Mouse (Mus musculus) cerebellum, adult 11-12 months (tissue): ENCODE results near the gene Vav3.

ENCODE experiments used
- DNase-seq: peaks from one replicate; pipeline ENCODE4 v3.0.0; 2022

The Vav3 gene

DNA sequence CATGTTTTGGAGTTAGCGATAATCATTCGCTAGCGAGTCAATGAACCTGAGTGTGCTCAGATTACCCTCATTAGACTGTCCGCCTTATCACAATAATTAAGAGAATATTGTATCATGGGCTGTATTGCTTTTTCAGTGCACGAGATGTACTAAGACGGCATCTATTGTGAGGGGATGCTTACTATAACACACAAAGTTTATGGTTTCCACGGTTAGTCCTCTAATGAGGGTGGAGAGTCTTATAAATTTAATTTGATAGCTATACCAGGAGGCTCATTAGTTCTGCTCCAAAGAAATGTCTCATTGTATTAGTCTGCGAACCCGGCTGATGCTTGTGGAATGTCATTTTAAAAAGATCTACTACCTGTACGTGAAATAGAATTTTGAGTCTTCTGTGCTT is 175.9 kb downstream of the Vav3 start:
- no peak for DNase-seq

DNA sequence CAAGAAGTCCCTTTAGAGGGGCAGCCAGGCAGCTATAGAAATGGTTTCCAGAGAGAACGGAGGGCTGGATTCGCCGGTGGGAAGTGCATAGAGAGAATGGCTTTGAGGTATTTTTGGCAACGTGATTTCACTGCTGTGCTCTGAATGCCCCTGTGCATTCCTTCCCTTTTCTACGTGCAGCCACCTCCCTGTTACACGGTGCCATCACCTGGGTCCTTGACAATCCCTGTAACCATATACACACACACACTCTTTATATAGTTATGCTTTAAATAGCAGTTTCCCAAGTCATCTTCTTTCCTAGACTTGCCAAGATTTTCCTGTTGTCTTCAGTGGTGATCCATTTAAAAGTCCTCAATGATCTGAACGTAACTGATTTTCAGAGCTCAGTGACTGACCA is 181.7 kb downstream of the Vav3 start:
- DNase-seq: no peak

DNA sequence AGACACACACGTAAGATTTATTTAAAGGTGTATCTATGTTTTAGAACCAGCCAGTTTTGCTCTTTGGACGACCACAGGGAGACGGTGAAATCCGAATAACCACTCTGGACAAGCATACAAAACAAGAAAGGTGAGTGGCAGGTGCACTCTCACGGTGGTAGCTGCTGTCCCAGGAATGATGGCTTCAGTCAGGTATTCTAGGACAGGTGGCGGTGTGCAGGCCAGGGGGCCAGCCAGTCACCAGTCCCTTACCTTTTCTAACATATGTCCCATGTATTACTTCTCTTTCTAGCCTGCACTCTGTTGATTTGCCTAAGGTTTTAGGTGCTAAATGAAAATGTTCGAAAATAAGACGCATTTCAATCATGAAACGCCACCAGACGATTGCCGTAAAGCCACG is 185.4 kb downstream of the Vav3 start:
- DNase-seq: no peak

DNA sequence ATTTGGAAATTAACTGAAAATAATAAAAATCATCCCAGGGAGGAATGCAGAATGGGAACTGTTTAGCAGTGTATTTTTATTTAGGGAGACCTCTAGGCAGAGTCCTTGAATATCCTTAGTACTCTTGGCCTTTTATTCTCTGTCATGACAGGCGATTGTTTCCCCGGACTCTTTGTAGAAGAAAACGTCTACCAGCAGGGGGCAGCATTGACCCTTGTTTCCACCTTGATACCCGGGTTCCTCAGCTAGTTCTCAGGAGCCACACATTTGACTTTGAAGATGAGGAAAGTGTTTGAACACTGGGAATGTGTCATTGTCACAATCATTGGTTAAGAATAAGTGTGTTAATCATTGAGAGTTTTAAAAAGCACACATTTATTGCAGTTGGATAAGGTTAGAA is 185.8 kb downstream of the Vav3 start:
- peak; percentile 58 for DNase-seq

DNA sequence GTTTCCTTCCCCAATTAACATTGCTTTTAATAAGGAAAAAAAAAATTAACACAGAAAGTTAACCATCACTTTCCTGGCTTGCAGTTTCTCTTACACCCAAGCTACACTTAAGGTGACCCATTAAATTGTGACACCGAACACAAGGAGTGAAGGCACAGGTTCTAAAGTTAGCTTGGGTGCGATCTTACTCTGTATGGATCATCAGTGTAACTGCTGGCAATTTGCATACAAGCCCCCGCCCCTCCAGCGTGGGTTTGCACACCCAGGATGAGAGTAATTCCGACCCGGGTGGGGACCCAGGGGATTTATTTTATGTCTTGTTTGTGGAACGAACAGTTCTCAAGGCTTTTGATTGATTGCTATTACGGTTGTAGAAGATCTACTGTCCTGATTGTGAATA is 186.2 kb downstream of the Vav3 start:
- no peak for DNase-seq

DNA sequence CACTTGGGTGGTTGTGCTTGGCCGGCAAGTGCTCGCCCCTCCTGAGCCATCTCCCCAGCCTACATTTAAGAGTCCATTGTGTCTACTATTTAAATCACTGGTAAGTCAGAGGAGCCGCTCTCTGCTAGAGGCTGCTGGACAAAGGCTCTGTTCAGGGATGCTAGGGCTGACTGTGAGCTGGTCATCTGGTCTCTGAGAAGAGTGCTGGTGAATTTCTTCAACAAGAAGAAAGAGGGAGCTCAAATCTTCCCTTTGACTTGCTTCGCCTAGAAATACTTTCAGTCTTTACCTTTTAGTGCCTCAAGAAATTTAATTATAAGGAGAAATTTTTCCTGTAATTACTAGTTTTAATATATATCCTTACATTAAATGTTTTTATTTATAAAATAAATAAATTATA is 188.2 kb downstream of the Vav3 start:
- DNase-seq: no peak

DNA sequence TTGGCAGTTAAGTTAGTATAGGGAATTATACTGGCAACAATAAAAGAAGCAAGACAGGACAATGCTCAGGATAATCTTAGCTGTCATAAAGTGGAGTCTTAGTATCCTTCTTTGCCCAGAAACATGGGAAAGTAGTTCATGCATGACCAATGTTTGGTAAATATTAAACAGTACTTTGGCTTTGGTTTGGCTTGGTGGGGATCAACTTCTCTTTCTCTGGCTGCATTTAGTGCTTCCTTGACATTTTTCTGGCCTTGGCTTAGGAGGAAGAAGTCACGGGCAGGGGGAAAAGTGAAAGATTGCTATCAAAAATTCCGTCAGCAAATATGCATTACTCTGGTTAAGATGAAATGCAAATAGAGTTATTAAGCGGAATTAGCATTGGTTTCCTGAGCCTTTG is 197.2 kb downstream of the Vav3 start:
- DNase-seq: no peak

DNA sequence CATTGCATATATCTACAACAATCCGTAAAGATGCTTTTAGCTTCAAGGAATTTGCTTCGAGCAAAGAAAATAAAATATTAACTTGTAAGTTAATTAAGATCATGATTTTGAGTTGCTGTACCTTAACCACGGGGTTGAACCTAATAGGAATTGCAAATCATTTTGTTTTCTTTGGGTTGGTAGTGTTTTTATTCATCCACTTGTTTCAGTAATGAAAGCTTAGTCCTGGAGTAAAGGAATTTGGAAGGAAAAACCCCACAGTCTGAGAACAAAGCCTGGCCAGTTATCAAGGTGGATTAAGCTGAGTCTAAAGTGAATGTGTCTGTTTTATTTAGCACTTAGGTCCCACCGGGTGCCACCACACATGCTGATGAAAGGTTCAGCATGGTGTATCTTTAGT is 199.6 kb downstream of the Vav3 start:
- no peak for DNase-seq

DNA sequence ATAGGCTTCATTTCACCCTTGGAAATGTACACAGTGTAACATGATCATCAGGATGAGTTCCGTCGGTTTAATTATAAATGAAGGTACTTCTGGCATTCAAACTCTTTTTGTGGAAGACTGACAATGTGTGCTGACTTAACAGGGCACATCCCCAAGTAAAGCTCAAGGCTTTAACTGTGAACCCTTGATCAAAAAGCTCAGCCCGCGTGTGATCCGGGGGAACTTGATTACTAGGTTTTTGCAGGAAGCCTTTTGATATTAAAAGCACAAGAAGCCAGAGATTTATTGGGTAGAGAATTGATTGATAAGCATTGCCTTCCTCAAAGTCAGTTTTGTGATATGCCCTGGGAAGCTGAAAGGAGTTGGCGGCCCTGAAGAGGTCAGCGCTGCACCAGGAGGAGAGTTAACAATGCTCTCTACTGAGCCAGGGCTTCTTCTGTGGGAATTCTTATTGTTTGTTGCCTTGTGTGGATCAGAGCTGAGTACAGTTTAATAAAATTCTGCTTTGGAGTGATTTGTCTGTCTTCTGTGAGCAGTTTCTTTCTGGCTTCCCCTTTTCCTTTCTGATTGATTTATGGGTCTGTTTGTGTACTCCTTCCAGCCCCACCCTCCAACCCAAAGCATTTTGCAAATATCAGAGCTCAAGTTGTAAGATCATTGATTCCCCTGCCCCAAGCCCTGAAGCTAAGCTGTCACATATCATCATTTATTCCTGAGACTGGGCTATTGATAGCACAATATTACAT is 204.2 kb downstream of the Vav3 start:
- no peak for DNase-seq

DNA sequence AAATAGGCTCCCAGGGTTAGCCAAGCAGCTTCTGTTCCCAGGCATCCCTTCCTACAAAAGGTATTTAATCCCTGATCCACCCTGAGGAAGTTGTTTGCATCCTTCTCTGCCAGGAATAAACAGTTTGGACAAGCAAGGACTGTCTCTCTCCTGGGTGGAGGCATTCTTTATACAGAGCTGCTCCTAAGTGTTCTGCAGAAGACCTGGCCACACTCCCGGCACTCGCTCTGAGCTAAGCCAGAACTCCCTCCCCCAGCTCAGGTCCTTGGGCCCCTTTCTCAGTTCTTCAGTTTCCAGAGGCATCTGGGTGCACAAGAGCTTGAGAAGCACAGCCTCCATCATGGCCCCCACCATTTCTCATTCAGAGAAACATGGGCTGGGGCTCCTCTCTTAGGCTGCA is 216.9 kb downstream of the Vav3 start:
- no peak for DNase-seq

DNA sequence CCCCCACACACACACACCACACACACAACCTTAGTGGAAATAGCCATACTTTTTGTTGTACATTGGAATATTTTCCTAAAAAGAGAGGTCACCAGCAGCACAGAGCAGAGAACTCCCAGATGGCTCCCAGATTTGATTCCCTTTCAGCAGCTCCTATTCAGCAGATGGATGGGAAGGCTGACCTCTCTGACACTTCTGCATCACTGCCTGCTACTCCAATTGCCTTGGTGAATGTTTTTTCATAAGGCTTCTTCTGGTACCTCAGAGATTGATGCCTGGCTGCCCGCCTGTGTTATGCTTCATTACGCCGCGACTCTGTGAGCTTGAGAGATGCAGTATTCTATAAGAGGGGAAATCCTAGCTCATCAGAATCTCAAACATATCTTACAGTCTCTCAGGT is 220.8 kb downstream of the Vav3 start:
- DNase-seq: no peak

DNA sequence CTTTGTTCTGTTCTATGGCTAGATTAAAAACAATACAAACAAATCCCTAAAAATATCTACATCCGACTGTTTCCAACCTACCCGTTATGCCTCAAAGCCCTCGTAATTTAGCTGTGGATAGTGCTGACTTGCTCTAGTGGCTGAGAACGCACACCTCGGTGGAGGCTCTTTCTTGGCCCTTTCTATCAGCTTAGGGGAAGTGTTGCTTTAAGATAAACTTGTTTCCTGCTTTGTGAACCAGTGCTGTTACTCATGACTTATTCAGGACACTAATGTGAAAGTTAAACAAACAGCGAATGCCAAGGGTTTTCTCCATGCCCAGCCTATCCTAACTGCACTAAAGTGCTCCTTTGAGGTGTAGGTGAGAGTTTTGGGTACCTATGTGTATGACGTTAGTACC is 221.3 kb downstream of the Vav3 start:
- no peak for DNase-seq

DNA sequence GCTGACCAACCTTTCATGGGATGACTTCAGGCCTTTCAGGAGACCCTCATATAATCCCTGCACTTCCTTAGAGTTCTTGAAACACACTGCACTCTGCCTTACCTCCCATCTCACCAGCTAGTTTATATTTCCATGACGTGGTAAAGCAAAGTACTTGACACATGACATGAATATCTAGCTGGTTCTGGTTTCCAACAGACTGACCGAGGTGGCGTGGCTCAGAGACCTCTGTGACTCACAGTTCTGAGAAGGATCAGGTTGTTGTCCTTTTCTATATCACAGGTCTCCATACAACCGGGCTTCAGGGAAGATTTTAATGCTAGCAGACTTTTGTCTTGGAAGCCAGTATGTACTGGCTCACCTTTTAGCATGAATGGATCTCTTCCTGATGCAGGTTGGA is 221.8 kb downstream of the Vav3 start:
- no peak for DNase-seq

DNA sequence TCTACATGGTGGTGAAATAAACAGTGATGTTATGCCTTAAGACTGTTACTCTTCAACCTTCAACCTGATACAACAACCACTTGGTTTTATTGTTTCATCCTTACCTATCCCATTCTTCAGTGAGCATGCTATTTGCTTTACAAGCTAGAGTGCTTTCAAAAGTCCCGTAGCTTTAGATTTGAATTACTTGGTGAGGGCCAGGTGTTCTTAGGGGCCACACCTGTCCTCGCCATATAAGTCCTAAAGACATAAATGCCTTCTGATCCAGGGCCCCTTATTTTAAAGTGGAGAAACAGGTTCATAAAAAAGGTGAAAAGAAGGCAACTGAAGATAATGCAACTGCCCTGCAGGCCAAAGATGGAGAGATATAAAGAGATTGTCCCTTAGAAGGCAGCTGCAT is 224.0 kb downstream of the Vav3 start:
- no peak for DNase-seq

DNA sequence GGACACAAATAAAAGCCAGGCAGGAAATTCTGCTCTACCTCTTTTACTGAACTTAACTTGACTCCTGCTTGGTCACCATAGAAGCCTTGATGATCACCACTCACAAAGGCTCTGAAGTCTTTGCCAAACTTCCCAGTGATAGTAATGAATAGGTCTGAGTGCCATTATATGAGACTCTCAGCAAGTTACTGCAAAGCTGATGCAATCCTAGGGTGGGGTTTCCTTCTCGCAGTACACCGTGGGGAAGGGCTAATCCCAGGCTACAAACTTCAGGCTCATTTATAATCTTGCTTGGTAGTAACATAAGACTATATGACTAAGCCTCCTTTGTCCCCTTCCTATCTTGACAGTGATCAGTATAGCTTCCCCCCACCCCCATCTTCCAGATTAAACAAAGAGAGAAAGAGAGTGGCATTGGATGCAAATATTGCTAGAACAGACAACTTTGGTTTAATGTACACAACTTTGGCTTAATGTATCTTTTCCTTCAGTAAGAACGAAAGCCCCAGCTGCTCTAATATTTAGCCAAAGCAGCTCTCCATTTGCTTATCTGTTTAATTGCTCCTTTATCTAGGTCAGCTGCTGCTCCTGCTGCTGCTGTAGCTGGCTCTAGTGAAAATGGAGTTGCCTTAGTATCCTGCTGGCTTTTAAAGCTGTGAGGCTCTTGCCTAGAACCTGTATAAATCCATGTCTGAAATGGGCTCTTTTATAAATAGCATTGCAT is 228.3 kb downstream of the Vav3 start:
- no peak for DNase-seq

DNA sequence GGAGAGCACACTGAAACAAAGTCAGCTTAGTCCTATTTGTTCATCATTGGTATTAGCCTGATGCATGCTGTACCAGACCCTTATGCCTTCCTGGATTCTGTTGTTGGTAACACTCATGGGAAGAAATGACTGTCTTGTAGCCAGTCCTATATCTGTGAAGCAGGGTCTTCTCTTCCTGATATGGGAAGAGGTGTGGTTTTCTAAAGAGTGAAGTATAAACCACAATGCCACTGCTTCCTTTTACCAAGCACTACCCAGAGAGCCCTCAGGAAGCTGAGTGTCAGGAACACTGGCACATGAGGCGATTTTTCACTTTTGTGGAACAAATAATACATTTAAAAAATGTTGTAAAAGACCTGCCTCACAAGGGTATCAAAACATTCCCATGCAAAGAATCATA is 231.0 kb downstream of the Vav3 start:
- no peak for DNase-seq

DNA sequence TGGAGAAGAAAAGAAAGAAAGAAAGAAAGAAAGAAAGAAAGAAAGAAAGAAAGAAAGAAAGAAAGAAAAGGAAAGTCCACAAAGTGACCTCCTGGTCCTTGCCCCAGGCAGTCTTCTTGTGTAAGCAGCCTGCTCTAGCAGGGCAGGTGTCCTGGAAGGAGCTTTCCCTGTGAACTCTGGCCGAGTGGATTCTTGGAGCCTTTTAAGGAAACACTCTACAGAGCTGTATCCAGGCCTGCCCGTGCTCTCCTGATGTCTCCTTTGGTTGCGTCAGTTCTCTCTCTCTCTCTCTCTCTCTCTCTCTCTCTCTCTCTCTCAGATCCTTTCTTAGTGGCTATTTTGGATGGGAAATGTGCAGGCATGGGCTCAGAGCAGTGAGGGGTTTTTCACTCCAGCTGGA is 232.4 kb downstream of the Vav3 start:
- DNase-seq: no peak

DNA sequence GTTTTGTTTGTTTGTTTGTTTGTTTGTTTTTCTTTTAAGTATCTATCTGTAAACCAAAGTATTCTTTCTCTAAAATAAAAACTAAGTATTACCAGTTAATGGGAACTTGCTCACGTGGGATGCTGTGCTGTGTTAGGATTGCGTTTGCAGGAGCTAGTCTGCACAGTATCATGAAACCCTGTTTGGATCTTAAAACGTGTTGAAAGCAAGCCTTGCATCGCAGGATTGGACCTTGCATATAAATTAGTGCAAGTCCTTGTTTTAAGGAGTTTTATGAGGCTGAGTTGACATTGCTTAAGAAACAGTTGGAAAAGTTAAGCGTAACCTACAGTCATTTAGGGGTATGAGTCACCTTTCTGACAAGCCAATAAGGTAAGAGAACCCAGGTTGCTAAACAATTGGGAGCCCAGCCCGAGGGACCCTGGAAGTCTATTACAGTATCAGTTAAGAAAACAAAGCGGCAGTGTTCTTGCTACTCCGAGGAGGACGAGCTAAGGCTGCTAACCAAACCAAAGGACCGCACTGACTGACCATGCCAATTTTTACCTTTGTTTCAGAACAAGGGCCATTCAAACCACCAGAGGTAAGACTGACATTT is 233.2 kb downstream of the Vav3 start:
- no peak for DNase-seq

DNA sequence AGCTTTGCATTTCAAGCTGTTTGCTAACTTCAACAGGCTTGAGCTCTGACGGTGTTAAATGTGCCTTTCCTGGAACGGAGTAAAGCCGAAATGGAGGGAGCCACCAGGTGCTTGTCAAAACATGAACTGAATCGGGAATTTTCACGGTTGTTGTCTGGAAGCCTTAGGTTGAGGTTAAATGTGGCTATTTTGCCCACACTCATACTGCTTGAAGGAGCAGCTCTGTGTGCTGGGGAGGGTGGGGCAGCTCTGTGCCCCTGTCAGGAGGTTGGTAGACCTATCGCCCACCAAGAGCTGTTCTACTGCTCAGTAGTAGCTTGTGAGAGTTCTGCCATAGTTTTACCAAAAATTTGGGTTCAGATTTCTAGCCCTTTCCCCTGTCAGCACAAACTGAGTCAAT is 233.7 kb downstream of the Vav3 start:
- DNase-seq: no peak

DNA sequence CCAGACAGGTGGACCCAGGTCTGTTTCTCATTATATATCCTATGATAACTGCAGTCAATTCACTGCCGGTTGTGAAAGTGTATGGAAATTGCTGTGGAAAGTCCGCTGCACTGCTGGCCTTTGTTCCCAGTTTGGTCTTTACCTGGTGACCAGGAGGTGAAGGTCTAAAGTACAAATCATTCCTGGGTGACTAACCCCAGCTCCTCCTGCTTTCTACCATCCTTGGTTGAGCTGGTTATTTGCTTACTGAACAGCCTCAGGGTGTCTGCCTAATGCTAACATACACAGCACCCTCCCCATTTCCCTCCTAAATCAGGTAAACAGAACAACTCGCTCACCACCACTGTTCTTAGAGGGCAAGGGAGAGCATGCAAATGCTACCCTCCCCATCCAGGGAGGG is 237.9 kb downstream of the Vav3 start:
- DNase-seq: no peak

DNA sequence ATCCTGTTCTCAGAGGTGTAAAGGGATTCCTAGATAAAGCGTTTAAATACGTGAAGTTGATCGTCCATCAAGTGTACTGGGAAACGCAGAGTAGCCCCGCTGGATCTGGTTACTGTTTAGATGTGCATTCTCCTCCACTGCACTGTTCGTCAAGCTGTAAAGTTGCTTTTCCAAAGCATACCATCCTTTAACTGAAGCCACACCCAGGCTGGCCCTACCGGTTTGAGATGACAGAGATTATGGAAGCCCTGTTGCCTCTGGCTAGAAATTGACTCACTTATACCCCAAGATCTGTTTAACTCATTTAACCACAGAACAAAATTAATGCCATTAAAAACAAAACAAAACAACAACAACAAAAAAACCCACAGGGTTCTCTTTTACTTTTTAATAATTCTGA is 238.5 kb downstream of the Vav3 start:
- no peak for DNase-seq

DNA sequence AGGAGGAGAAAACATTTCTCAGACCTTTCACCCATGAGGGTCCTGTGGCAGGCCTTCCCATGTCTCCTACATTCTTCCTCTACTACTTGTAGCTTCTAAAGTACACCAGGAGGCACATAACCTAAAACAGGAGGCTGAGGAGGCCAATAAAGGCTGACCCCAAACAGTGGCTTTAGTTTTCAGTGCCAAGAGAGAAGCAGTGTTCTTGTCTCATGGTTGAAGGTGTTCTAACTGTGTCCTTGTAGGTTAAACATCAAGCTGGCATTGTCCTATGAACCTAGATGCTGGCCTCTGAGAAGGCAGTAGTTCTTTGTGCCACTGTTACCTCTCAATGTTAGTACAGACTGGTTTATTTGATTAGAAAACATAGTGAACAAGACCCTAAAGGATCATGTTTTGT is 245.5 kb downstream of the Vav3 start:
- DNase-seq: no peak

DNA sequence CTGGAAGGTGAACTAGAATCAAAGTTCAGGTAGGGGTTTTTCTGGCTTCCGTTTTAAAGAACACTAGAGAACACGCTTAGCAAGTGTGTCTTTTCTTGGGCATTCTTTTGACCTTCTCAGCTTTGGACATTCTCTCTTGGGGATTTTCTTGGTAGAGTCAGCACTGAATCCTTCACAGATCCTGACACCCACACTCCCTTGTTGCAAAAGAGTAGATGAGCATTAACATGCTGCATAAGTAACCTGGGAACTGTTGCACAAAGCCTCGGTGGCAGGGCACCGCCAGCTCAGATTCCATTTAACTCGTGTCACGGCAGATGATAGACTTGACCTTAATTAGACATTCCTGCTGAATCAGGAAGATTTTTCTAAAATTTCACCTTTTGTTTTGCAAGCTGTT is 252.5 kb downstream of the Vav3 start:
- DNase-seq: no peak

DNA sequence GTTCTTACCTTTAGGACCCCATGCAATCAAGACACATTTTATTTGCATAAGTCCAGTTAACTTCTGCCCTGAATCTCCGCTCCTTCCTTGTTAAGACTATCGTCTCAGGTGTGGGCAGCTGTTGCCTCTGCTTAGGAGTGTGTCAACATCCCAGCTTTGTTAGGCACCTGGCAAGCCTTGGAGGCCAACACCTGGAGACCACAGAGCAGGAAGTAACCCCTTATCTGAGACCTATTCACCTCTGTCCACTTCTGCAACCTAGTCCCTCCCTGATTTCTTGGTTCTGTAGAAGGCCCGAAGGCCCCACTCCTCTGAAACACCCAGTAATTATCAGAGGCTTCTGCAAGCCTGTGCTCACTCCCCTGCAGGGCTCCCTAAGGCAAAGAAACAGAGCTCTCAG is 255.6 kb downstream of the Vav3 start:
- no peak for DNase-seq
